Mouse (Mus musculus) WW6 (cell line): ENCODE measurements around the gene Mrpl12.
A peak's percentile ranks its signal among the peaks of the same experiment; 100 is the strongest.

ENCODE experiments used
- DNase-seq: peaks from one replicate; pipeline ENCODE4 v3.0.0-alpha.2; 2013; ENCODE audit warnings: low read depth, low spot score

The Mrpl12 gene

DNA sequence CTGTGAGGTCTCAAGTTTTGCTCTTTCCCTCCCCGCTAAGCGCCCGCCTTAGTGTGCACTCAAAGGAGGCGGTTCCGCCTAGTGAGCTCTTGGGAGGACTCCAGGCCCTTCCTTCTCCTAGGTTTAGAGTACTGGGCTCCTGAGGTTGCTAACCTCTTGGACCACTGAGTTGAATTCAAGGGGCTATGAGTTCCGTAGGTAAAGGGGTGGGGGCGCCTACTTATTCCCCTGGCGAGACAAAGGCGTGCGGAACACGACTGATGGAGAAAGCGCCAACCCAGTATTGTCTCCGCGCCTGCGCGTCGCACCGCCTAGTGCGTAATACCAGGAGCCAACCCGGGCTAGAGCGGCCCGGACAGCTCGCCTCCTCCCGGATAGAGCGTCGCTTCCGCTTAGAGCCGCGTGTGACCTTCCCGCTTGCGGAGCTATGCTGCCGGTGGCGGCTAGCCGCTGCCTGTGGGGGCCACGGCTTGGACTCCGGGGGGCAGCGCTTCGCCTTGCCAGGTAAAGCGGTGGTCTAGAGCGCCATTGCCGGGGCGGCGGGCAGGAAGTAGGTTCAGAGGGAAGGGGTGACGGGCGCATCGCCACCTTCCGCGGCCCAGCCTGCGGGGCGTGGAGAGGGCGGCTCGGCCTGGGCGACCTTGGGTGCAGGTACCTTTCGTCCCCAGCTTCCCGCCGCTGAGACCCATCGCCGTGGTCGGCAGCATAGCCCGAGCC, at the start of gene Mrpl12:
TSS of gene Mrpl12 (plus strand) at position 349 of the 717 bp plus-strand sequence.
- DNase-seq, result peak; percentile 92

DNA sequence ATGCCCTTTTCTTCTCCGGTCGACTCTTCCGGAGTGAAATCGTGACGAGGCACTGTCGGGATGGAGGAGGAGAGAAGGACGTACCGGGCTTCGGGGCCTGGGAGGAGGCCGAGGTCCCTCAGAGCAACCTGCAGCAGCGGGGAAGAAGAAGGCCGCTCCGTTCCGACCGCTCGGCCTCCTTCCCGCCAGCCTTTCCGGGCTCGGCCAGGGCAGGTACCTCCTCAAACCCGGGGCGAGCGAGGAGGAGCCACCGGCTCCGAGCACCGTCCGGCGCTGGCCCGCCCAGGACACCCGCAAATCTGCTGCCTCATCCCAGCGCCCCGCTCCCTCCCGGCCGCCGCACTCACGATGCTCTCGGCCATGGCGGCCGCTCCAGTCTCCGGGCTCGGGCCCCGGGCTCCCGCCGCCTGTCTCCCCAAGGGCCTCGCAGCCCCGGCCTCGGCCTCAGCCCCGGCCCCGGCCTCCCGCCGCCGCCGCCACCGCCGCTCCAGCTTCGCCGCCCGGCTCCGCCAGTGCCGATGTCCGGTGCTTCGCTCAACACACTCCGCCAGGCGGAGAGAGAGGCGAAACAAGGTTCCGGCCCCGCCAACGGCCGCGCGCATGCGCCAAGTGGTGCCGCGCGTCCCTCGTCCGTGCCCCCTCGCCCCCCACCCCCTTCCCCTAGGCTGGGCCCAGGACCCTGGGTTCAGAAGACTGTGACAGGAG, 47.1 kb upstream of the Mrpl12 start, which contains the start of gene Nploc4:
TSS of gene Nploc4 (minus strand) at position 557 of the 705 bp plus-strand sequence.
- peak; percentile 71 for DNase-seq

DNA sequence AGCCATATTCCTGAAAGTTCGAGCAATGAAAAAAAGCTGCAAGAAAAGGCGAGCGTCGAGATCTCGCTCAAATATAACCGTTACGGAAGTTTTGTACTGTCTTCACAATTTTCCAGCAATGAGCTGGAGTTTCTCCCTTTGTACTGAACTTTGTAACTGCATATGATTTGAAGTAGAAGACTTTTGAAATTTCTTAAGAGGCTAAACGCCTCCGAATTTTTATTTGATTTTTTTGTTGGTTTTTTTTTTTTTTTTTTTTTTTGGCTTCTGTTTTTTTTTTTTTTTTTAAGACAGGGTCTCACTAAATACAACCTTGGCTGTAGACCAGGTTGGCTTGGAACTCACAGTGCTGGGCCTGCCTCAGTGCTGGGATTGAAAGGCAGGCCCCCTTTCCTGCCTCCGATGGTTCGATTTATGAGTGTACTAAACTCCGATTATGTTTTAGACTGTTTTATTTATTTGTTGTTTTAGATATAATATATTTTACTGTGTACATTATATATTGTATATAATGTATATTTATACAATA, 46.5 kb upstream of the Mrpl12 start:
- DNase-seq, result no peak

DNA sequence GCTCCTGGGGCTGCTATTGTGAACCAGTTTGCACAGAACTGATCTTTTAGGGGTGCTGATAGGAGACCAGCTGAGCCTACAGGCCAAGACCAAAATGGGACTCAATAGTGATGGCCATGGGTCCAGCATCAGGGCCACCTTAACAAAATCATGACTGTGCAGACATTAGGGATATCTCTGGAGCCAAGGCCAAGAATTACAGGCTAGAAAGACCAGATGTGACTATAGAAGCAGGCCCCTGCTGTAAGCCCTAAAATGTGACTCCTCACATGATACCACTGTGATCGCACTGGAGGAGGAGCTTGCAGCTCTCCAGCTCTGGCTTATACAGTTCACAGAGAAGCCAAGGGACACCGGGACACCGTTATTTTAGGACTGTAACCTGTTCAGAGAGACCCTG, 42.1 kb upstream of the Mrpl12 start, which contains the start of gene Tspan10:
TSS of gene Tspan10 (plus strand) at position 301 of the 400 bp plus-strand sequence.
- DNase-seq, result no peak

DNA sequence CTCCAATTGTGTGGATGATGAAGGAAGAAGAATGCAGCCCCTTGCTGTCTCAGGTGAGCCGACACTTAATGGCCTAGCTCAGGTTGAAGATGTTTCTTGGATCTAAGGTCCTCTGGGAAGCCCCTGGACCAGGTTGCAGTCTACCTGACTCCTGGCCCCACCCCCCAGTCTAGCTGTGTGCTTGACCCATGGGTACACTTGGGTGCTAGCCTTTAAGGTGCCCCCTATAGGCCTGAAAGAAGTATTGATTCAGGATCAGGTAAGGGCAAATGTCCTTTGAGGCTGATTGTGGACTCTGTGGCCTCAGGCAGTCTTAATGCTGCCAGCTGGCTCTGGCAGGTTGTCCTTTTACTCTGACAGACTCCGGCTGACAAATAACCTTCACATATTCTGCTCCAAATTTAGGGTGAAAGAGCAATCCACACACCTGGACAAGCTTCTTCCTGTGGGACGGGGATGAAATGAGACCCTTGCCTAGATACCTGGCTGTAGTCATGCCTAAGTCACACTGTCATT, 41.6 kb upstream of the Mrpl12 start:
- DNase-seq, result no peak

DNA sequence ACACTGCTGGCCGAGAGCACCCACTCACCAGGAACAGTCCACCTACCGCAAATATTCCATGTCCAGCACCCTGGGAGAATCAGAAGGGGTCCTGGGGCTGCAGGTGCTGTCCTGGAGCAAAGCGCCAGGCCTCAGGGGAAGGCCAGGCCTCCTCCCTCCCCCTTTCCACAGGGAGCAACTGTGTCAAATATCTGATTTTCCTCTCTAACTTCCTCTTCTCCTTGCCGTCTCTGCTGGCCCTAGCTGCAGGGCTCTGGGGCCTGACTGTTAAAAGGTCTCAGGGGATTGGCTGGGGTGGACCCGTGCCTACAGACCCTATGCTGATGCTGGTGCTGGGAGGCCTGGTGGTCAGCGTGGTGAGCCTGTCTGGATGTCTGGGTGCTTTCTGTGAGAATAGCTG, 40.3 kb upstream of the Mrpl12 start:
- DNase-seq, result no peak

DNA sequence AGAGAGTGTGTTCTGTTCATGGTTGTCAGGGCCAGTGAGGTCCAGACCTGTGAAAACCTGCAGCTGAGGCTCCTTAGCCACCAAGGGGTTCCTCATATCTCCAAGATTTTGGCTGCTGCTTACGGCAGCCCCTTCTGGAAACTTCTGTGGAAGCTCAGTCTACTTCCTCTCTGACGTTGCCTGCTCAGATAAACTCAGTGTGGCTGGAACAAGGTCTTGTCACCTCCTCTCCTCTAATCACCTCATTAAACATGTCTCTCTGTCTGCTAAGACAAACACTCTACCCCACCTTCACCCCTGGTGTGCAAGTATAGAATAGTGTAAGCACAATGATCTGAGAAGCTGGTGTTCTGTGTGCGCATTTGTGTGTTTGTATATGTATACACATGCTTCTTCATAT, 38.9 kb upstream of the Mrpl12 start:
- DNase-seq, result no peak

DNA sequence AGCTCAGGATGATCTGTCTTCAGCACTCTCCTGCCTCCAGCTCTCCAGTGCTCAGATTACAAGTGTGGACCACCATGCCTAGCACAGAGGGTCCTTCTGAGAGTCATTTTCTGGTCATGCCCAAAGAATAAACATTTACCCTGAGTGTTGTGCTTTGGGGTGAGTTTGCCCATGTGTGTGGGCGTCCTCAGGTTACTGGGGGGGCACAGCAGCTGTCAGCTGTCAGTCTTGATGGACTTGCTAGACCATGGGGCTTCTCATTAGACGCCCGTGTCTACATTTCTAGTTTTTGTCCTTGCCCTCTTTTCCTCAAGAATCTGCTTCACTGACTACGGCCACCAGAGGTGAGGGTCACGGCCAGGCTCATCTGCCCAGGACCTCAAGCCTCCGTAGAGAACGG, 37.2 kb upstream of the Mrpl12 start:
- no peak for DNase-seq

DNA sequence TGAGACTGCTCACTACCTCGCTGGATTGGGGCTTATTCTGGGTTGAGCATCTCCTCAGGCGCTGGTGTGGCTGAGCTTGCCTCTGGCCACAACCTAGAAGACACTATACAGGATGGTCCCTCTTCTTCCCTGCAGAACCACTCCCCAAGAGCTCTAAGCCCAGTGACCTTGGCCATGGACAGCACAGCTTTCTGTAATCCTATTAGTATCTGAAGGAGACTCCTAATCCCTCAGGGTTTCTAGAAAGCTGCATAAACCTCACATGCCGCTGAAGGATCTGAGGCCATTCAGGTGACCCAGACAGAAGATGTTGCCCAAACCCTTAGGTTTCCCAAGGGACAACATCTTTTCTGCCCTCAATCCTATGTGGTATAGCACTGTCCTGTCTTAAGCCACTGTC, 32.2 kb upstream of the Mrpl12 start:
- no peak for DNase-seq

DNA sequence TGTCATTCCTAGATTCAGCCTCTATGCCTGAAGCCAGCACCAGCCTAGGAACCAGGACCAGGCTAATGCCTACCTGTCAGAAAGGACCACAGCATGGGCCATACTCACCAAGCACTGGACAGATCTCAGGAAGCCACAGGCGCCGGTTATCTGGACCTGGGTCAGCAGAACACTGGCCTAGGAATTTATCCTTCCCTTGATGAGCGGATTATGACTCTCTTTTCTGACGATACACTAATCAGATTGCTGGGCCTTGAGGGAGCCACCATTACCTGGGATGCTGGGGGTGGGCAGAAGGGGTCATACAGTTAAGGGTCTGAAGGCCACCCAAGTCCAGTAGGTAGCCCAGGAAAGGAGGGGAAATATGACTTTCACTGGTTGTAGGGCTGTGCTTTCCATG, 31.1 kb upstream of the Mrpl12 start, which contains the start of gene Pde6g:
TSS of gene Pde6g (minus strand) at position 195 of the 400 bp plus-strand sequence.
- no peak for DNase-seq

DNA sequence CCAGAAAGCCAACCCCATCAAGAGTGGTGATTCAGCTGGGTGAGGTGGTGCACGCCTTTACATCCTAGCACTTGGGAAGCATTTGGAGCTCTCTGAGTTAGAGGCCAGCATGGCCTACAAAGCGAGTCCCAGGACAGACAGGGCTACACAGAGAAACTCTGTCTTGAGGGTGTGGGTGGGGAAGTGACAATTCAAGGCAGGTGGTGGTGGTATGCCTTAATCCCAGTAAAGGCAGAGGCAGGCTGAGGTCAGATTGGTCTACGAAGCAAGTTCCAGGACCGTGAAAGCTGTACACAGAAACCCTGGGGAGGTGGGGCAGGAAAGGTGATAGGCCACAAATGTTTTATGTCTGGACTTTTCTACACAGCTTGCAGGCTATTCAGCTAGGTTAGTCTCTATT, 29.4 kb upstream of the Mrpl12 start:
- no peak for DNase-seq

DNA sequence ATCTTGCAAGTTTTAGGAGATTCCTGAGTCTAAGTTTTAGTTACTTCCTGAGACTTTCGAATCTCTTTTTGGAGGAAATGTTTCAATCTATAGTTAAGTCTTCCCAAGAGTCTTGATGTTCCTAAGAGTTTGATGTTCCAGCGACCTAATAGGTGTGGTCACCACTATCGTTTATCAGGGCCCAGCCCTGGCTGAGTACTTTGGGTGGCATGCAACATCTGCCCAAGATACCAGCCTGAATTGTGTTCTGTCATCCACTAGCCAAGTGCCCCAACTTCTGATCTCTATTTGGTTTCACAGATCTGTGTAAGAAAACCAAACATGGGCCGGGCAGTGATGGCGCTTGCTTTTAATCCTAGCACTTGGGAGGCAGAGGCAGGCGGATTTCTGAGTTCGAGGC, 29.0 kb upstream of the Mrpl12 start:
- DNase-seq, result no peak

DNA sequence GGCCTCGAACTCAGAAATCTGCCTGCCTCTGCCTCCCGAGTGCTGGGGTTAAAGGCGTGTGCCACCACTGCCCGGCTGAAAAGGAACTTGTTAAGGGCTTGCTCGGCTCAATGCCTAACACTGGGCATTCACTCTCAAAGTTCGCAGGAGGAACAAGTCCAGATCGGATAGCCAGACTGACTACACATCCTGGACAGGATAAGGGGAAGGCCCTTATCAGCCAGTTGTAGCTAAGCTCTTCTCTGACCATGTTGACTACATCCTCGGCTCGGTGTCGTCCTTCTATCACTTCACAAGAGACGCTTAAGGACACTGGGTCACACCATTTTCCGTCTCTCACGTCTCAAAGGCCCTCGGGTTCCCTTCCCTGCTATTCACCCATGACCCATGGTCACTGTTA, 27.0 kb upstream of the Mrpl12 start:
- no peak for DNase-seq

DNA sequence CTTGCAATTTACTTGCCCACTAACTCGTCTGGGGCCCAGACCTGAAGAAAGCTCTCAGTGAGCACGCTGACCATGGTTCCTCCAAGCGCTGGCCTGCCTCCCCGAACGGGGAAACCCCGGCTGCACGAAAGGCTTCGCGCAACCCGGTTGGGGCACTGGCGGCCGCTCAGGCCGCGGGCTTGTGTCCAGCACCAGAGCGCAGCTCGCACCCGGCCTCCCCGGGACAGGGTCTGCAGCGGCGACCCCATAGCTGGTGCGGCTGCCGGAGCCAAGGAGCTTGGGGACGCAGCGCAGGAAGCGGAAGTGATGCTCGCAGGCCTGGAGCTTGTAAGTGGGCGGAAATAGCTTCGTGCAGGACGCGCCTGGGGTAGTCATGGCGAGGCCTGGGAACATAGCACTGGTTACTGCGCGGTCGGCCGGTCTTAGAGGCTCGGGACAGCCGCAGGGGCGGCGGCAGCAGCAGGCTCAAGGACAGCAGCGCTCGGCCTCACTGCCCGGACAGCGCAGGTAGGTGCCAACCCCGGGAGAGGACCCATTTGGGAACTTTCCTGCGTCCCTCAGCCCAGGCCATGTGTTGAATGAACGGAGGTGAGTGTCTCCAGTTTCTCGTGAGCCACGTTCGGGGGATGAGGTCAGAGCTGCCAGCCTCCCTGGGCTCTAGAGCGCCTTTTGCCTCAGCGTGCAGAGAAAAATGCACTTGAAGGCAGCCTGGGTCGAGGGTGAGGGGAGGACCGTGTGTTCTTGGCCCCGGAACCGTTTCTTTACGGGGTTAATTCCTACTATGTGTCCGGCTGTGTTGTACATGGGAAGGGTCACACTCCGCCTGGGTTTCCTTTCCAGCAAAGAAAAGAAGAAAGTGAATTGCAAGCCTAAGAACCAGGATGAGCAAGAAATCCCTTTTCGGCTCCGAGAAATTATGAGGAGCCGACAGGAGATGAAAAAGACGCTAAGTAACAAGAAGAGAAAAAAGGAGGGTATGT, 26.4 kb upstream of the Mrpl12 start, which contains the start of the genes Oxld1 and Ccdc137:
TSS of gene Oxld1 (minus strand) at position 297 of the 980 bp plus-strand sequence.
TSS of gene Ccdc137 (plus strand) at position 344 of the 980 bp plus-strand sequence.
- peak; percentile 57 for DNase-seq

DNA sequence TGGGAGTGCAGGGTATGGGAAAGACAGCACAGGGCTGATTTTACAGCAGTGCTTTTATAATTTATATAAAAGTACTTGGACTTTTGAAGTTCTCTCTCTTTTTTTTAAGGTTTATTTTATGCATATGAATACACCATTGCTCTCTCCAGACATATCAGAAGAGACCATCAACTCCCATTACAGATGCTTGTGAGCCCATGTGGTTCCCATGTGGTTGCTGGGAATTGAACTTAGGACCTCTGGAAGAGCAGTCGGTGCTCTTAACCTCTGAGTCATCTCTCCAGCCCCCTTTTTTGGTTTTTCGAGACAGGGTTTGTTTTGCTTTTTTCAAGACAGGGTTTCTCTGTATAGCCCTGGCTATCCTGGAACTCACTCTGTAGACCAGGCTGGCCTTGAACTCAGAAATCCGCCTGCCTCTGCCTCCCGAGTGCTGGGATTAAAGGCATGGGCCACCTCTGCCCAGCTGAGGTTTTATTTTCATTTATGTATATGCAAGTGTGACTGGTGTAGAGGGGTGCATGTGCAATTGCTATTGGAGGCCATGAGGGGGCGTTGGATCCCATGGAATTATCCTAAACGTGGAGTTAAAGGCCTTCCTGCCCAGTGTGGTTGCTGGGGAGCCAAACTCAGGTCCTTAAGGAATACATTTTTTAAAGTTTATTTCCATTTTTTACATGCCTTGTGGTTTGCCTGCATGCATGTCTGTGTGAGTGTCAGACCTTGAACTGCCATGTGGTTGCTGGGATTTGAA, 25.4 kb upstream of the Mrpl12 start:
- DNase-seq, result peak; percentile 45

DNA sequence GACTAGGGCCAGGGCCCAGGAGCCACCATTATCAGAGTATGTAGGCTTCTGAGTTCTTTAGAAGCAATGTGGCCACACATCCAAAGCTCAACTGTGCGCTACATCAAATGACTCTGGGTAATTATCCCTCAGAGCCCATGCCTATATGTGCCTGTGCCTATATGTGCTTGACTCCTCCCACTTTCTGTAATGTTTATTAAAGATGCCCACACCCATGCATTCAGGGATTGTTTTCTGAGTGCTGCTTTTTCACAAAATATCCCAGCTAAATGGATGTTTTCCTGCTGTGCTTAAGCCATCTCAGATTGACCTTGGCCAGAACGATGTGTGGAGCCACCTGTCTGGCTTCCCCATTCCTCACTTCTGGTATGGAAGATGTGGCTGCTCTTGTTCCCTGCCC, 20.9 kb upstream of the Mrpl12 start:
- DNase-seq, result no peak

DNA sequence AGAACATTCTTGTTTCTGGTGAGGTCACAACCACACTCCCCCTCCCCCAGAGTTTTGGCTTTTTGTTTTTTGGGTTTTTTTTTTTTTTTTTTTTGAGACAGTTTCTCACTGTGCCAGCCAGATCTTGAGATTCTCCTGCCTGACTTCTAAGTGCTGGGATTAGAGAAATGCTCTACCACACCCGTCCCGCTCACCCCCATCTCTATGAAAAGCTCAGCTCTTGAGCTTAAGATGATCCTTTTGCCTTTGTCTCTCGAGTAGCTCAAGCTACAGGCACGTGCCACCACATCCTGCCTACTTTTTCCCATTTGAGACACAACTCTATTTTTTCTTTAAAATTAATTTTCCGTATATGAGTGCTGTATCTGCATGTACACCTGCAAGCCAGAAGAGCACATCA, 20.0 kb upstream of the Mrpl12 start:
- no peak for DNase-seq

DNA sequence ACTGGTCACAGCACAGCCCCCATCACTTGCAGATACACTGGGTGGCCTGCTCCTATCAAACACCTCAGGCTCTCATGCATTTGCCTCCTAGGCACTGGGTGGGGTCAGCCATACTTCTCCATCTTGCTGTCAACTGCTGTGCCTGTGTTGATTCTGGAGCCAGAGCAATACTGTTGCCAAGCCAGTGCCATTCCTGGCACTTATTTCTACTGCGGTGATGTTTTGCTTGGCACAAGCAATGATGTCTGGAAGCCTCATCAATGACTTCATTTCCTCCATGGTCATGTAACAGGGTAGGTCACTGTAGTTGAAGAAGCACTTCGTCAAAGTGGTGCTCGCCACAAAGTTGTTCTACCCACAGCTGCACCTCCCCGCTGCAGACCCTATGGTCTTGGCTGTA, 18.9 kb upstream of the Mrpl12 start:
- DNase-seq, result no peak

DNA sequence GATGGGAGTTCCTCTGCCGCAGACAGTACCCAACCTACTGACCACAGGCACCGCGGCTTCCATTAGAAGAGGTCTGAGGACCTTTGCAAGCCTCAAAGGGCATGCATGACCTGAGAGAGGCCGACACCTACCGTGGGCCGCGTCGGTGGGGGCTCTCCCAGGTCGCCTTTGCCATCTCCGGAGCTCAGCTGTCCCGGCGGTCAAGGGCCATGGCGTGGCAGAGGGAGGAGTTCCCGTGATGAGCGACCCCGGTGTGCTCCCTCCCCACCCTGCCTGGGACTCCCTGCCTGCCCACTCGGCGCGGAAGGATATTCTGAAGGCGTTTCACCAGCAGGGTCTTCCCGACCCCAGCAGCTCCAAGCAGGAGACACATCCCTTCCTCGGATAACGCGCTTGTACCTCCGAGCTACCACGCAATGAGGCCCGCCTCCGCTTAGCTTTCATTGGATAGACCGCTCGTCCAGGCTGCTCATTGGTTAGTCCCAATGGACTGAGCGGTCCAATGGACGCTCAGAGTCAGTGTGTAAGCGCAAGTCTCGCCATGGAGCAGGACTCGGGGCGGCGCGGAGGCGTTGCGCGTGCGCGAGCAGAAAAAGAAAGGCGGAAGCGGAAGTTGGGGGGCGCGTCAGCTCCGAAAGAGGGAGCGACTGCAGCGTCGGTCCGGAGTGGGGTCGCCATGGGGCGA, 17.2 kb upstream of the Mrpl12 start, which contains the start of gene Arl16:
TSS of gene Arl16 (minus strand) at position 557 of the 685 bp plus-strand sequence.
- DNase-seq, result peak; percentile 100

DNA sequence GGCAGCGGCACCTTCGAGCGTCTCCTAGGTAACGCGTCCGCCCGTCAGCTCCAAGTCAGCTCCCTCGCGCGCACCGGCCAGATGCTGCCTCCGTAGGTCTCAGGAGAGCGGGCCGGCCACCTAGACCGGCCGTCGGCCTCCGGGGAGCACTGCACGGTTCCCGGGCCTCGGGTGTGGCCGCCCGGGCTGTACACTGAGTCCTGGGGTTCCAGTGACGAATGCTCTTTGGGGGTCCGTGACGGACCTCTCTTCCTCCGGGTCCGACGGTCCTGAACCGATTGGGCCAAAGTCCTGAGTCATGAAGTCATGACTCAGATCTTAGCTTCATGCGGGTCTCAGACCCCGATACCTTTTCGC, 16.7 kb upstream of the Mrpl12 start:
- DNase-seq, result no peak
